Mouse (Mus musculus) inflammation-experienced regulatory T-cells (primary cell): ENCODE measurements around the gene 2810021J22Rik. TPM values are rescaled to one million over a fixed set of nuclear protein-coding genes. Genes with fewer than 3 reads are reported as not detected.

Source experiments
- polyA plus RNA-seq, 2 experiments: library from polyadenylated mRNA; unstranded; fragments of 100-300 nt; shearing (Covaris generic); gene quantifications; one replicate each; pipeline ENCODE4 v1.2.1; 2017

2810021J22Rik gene
- 10 to 100 TPM in 1 of 2 experiments, 1 to 10 TPM in 1; 6.5 to 10.4 TPM for polyA plus RNA-seq

DNA sequence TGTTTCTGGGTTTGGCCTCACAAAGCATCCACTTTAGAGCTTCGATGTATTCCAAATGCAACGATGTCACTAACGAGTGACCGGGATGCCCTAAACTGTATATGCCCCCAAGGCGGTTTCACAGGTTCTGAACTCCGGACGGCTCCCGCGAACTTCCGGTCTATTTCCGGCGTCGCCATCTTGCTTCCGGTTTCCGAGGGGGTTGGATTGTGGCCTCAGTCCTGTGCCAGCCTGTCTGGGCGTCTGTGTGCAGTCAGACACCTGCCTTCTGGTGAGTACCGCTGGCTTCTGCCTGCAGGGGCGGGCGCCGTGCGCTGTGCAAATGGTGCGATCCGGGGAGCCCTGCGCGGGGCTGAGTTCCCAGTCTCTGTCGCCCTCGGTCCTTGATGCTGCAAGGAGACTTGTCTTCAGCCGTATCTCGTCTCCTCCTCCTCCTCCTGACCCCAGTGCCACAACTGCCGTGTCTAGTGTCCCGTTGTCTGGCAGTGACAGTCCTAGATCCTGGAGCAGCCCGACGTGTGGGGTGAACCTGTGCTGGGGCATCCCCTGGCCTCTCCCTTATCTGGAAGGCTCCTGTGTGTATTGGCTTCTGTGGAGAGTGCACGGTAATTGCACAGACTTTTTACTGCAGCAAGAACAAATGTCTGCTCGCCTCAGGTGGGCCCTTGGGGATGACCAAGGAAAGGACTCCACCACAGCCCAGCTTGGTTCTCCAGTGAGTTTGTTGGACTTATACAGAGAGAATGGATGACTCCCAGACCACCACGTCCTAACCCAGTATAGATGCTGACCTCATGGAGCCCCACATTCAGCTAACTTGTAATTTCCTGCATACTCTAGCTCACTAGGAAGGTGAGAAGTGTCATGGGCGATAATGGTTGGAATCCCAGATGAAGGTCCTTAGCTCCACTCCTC, at the start of gene 2810021J22Rik:
Gene 2810021J22Rik, plus strand, starts transcription at position 178 of the 915 bp plus-strand sequence.

DNA sequence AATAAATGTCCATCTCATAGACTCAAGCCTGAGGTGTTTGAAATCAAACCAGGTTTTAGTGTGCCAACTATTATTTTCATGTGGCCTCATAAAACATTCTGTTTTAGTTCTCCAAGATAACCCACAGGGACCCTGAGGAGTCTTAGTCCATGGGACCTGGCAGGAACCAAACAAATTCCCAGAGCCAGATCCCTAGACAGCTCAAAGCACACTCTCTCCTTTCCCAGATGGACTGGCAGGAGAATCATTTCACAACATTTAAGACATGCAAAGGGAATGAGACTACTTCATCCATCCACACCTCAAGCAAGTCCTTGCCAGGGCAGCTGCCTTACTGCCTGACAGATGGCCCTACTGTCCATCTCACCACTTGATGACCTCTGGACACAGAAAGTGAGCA, 38.1 kb upstream of the 2810021J22Rik start, which contains the start of gene Olfr312:
Gene Olfr312, plus strand, starts transcription at position 301 of the 400 bp plus-strand sequence.

GRCm38 (mm10) chr11:58838951-58839350, 28.1 kb upstream of the 2810021J22Rik start, which contains the start of gene Olfr311:
Olfr311 (plus strand) TSS chr11:58839251.

GRCm38 (mm10) chr11:58846919-58847461, 20.0 kb upstream of the 2810021J22Rik start, which contains the start of gene Gm12258:
Gm12258 (plus strand) TSS chr11:58847158.

GRCm38 (mm10) chr11:58903511-58904409, 36.7 kb downstream of the 2810021J22Rik start, which contains the start of gene Zfp39:
Zfp39 (minus strand) TSS chr11:58904225.

DNA sequence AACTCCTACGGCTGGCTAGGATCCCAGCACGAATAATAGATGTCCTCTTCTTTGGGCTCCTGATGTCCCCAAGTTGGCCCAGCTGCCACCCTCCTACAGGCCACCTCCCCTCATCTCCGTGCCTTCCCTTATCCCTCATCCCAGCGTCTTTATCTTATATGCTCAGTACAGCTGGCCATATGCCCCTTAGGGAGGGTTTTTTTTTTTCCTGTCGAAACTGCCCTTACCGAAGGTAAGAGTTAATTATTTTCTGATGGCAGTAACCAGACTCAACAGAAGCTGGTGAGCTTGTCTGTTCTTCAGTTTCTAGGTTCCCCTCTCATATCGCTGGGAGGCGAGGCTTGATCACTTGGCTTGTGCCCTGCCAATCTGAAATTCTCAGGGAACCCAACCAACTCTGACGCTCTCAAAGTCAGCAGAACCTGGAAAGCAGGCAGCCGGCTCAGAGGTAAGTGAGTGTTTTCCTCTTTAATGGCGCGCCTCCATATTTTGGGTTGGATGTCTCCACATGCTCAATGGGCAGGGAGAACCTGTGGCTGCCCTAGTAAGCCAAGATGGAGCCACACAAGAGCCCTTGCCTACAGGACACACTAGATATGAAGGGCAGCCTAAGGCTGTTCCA, 50.8 kb downstream of the 2810021J22Rik start, which contains the start of gene Btnl10:
Gene Btnl10, plus strand, starts transcription at position 164 of the 622 bp plus-strand sequence.

Other genes with a start within 250 kb of the 2810021J22Rik start
- gene Olfr323, start 236.7 kb upstream of the 2810021J22Rik start, polyA plus RNA-seq: not detected
- gene Trim58, start 226.8 kb upstream of the 2810021J22Rik start, polyA plus RNA-seq: under 1 TPM; 0.07 to 0.29 TPM
- not detected for gene Olfr322, start 208.4 kb upstream of the 2810021J22Rik start, polyA plus RNA-seq
- gene Olfr320, start 186.1 kb upstream of the 2810021J22Rik start, polyA plus RNA-seq: under 1 TPM in 1 of 2 experiments, not detected in 1; 0.48 TPM
- under 1 TPM in 1 of 2 experiments, not detected in 1; 0.10 TPM for gene Olfr319, start 168.1 kb upstream of the 2810021J22Rik start, polyA plus RNA-seq
- under 1 TPM; 0.07 to 0.40 TPM for gene Olfr318, start 143.2 kb upstream of the 2810021J22Rik start, polyA plus RNA-seq
- not detected for gene Olfr317, start 128.0 kb upstream of the 2810021J22Rik start, polyA plus RNA-seq
- gene Olfr316, start 114.5 kb upstream of the 2810021J22Rik start, polyA plus RNA-seq: not detected
- gene Olfr315, start 94.0 kb upstream of the 2810021J22Rik start, polyA plus RNA-seq: not detected
- gene Olfr314, start 84.3 kb upstream of the 2810021J22Rik start, polyA plus RNA-seq: under 1 TPM in 1 of 2 experiments, not detected in 1; 0.39 TPM
- gene Fam183b, start 65.3 kb upstream of the 2810021J22Rik start, polyA plus RNA-seq: not detected
- gene Olfr313, start 52.2 kb upstream of the 2810021J22Rik start, polyA plus RNA-seq: not detected
- under 1 TPM in 1 of 2 experiments, not detected in 1; 0.10 TPM for gene Olfr312, start 38.0 kb upstream of the 2810021J22Rik start, polyA plus RNA-seq
- gene Olfr311, start 28.0 kb upstream of the 2810021J22Rik start, polyA plus RNA-seq: under 1 TPM; 0.12 to 0.17 TPM
- 10 to 100 TPM in 1 of 2 experiments, 1 to 10 TPM in 1; 7.6 to 12.7 TPM for gene Gm12258, start 20.1 kb upstream of the 2810021J22Rik start, polyA plus RNA-seq
- 10 to 100 TPM; 10.1 to 11.1 TPM for gene Zfp39, start 37.0 kb downstream of the 2810021J22Rik start, polyA plus RNA-seq
- gene Btnl10, start 50.7 kb downstream of the 2810021J22Rik start, polyA plus RNA-seq: under 1 TPM; 0.04 to 0.98 TPM
- gene Rnf187, start 71.7 kb downstream of the 2810021J22Rik start, polyA plus RNA-seq: 100 to 1,000 TPM; 265 to 350 TPM
- 10 to 100 TPM; 19.5 to 31.1 TPM for gene Hist3h2ba, start 81.7 kb downstream of the 2810021J22Rik start, polyA plus RNA-seq
- gene Hist3h2a, start 87.5 kb downstream of the 2810021J22Rik start, polyA plus RNA-seq: 10 to 100 TPM; 17.6 to 36.4 TPM
- 1 to 10 TPM in 1 of 2 experiments, under 1 TPM in 1; 0.16 to 2.8 TPM for gene Trim17, start 87.5 kb downstream of the 2810021J22Rik start, polyA plus RNA-seq
- gene Trim11, start 110.9 kb downstream of the 2810021J22Rik start, polyA plus RNA-seq: 10 to 100 TPM; 46.7 to 64.0 TPM